Mouse (Mus musculus) MEL (cell line): Measurements from ENCODE around the gene Farp1. TPM values are rescaled to one million over a fixed set of nuclear protein-coding genes. Genes with fewer than 3 reads are reported as not detected.

Source experiments
- DNase-seq: peaks from one replicate; pipeline ENCODE4 v3.0.0; 2011; ENCODE audit warnings: low read depth, low spot score
- H3K27ac ChIP-seq: 2 replicates; pipeline ENCODE4 v1.5.1; 2012; ENCODE audit warnings: low read depth, mild to moderate bottlenecking, control low read depth, low read length, moderate library complexity; ENCODE audit not compliant: control insufficient read depth
- H3K27me3 ChIP-seq, 2 experiments: fragments of 150-350 bp in 1 of 2; sonication (generic) in 1 of 2; 2 replicates each; pipeline ENCODE4 v1.6.1; 2012; ENCODE audit warnings: low read length in 2 of 2, mild to moderate bottlenecking in 2 of 2, improper control_type of control experiment in 1 of 2, moderate library complexity in 1 of 2; ENCODE audit not compliant: insufficient read depth in 2 of 2, control insufficient read depth in 1 of 2
- H3K36me3 ChIP-seq, 2 experiments: 2 replicates each; pipeline ENCODE4 v1.6.1; 2012 to 2014; ENCODE audit warnings: low read length in 2 of 2, improper control_type of control experiment in 1 of 2, inconsistent platforms in 1 of 2, mild to moderate bottlenecking in 1 of 2; ENCODE audit not compliant: insufficient read depth in 2 of 2, control insufficient read depth in 1 of 2
- H3K4me1 ChIP-seq, 2 experiments: fragments of 150-350 bp in 1 of 2; sonication (generic) in 1 of 2; 2 replicates each; pipeline ENCODE4 v1.6.1; 2012; ENCODE audit warnings: low read length in 2 of 2, improper control_type of control experiment in 1 of 2, mild to moderate bottlenecking in 1 of 2; ENCODE audit not compliant: insufficient read depth in 2 of 2, control insufficient read depth in 1 of 2
- H3K4me3 ChIP-seq, 2 experiments: fragments of 150-350 bp in 1 of 2; sonication (generic) in 1 of 2; 2 replicates each; pipeline ENCODE4 v1.5.1; 2012; ENCODE audit warnings: low read depth in 2 of 2, low read length in 2 of 2, mild to moderate bottlenecking in 2 of 2, moderate library complexity in 2 of 2, control low read depth in 1 of 2, improper control_type of control experiment in 1 of 2; ENCODE audit not compliant: control insufficient read depth in 1 of 2, insufficient read depth in 1 of 2
- H3K79me2 ChIP-seq: 2 replicates; pipeline ENCODE4 v1.6.1; 2012; ENCODE audit warnings: mild to moderate bottlenecking, low read length, moderate library complexity; ENCODE audit not compliant: control insufficient read depth, poor library complexity, insufficient read depth
- H3K9ac ChIP-seq: 2 replicates; pipeline ENCODE4 v1.6.1; 2012; ENCODE audit warnings: low read depth, mild to moderate bottlenecking, control low read depth, low read length, moderate library complexity; ENCODE audit not compliant: control insufficient read depth, poor library complexity, severe bottlenecking
- H3K9me3 ChIP-seq: fragments of 150-350 bp; sonication (generic); replicated peaks from 2 replicates; pipeline ENCODE4 v1.6.1; 2012; ENCODE audit warnings: mild to moderate bottlenecking, low read length, improper control_type of control experiment, moderate library complexity; ENCODE audit not compliant: insufficient read depth
- CTCF ChIP-seq, 3 experiments: IDR thresholded peaks in 2 of 3; conservative IDR thresholded peaks in 1 of 3; 2 replicates each; pipeline ENCODE4 v1.5.1; 2011 to 2012; ENCODE audit warnings: low read length in 3 of 3, low read depth in 2 of 3, mild to moderate bottlenecking in 2 of 3, improper control_type of control experiment in 1 of 3, inconsistent platforms in 1 of 3, mixed read lengths in 1 of 3, moderate library complexity in 1 of 3; ENCODE audit not compliant: control insufficient read depth in 1 of 3, insufficient read depth in 1 of 3, poor library complexity in 1 of 3, severe bottlenecking in 1 of 3
- EP300 ChIP-seq, 2 experiments: IDR thresholded peaks; 2 replicates each; pipeline ENCODE4 v1.6.1; 2011; ENCODE audit warnings: improper control_type of control experiment in 2 of 2, low read length in 2 of 2, low read depth in 1 of 2, mild to moderate bottlenecking in 1 of 2
- GABPA ChIP-seq: IDR thresholded peaks from 2 replicates; pipeline ENCODE4 v1.6.1; 2012; ENCODE audit warnings: low read depth, mild to moderate bottlenecking, inconsistent platforms, low read length, improper control_type of control experiment, moderate library complexity
- JUND ChIP-seq: IDR thresholded peaks from 2 replicates; pipeline ENCODE4 v1.6.1; 2011; ENCODE audit warnings: low read depth, mild to moderate bottlenecking, improper control_type of control experiment, low read length
- MAFK ChIP-seq: IDR thresholded peaks from 2 replicates; pipeline ENCODE4 v1.6.1; 2011; ENCODE audit warnings: low read depth, mild to moderate bottlenecking, low read length, improper control_type of control experiment, borderline replicate concordance
- MYB ChIP-seq: IDR thresholded peaks from 2 replicates; pipeline ENCODE4 v1.6.1; 2011; ENCODE audit warnings: mild to moderate bottlenecking, low read depth, low read length, improper control_type of control experiment
- NELFE ChIP-seq: IDR thresholded peaks from 2 replicates; pipeline ENCODE4 v1.6.1; 2011; ENCODE audit warnings: low read depth, low read length, improper control_type of control experiment
- NRF1 ChIP-seq: IDR thresholded peaks from 2 replicates; pipeline ENCODE4 v1.6.1; 2014; ENCODE audit warnings: low read depth, mild to moderate bottlenecking, inconsistent platforms, low read length, improper control_type of control experiment, moderate library complexity; ENCODE audit not compliant: poor library complexity, insufficient read depth, severe bottlenecking
- POLR2A ChIP-seq, 2 experiments: IDR thresholded peaks; 2 replicates each; pipeline ENCODE4 v1.6.1; 2011 to 2012; ENCODE audit warnings: low read length in 2 of 2, mild to moderate bottlenecking in 2 of 2, control low read depth in 1 of 2, improper control_type of control experiment in 1 of 2, low read depth in 1 of 2, moderate library complexity in 1 of 2; ENCODE audit not compliant: control insufficient read depth in 1 of 2, insufficient read depth in 1 of 2, poor library complexity in 1 of 2
- RAD21 ChIP-seq: IDR thresholded peaks from 2 replicates; pipeline ENCODE4 v1.6.1; 2011; ENCODE audit warnings: mild to moderate bottlenecking, low read depth, low read length, improper control_type of control experiment
- SMC3 ChIP-seq: IDR thresholded peaks from 2 replicates; pipeline ENCODE4 v1.6.1; 2011; ENCODE audit warnings: low read depth, low read length, improper control_type of control experiment
- TBP ChIP-seq: IDR thresholded peaks from 2 replicates; pipeline ENCODE4 v1.8.0; 2011; ENCODE audit warnings: low read depth, low read length, improper control_type of control experiment
- USF2 ChIP-seq, 2 experiments: IDR thresholded peaks; 2 replicates each; pipeline ENCODE4 v1.6.1; 2011 to 2012; ENCODE audit warnings: improper control_type of control experiment in 2 of 2, low read length in 2 of 2, borderline replicate concordance in 1 of 2, inconsistent platforms in 1 of 2, low read depth in 1 of 2, mild to moderate bottlenecking in 1 of 2; ENCODE audit not compliant: insufficient read depth in 1 of 2
- ZC3H11A ChIP-seq: IDR thresholded peaks from 2 replicates; pipeline ENCODE4 v1.6.1; 2012; ENCODE audit warnings: low read depth, mild to moderate bottlenecking, inconsistent platforms, low read length, improper control_type of control experiment
- ZKSCAN1 ChIP-seq: IDR thresholded peaks from 2 replicates; pipeline ENCODE4 v1.6.1; 2012; ENCODE audit warnings: low read depth, mild to moderate bottlenecking, inconsistent platforms, low read length, improper control_type of control experiment, moderate library complexity
- ZNF384 ChIP-seq: IDR thresholded peaks from 2 replicates; pipeline ENCODE4 v1.6.1; 2012; ENCODE audit warnings: low read depth, mild to moderate bottlenecking, inconsistent platforms, low read length, improper control_type of control experiment
- polyA plus RNA-seq, 2 experiments: library from polyadenylated mRNA; stranded (reverse) in 1 of 2; unstranded in 1 of 2; fragments of >175 nt in 1 of 2; fragments of >200 nt in 1 of 2; gene quantifications; 2 replicates each; pipeline versions ENCODE4 v1.2.1 to v1.2.4; 2012; ENCODE audit warnings: low replicate concordance in 2 of 2, low read depth in 1 of 2; ENCODE audit not compliant: insufficient read length in 2 of 2, insufficient read depth in 1 of 2, missing spikeins in 1 of 2
- total RNA-seq: library from RNA; depleted of rRNA; stranded (reverse); fragments of 300-350 nt; gene quantifications from 2 replicates; pipeline ENCODE4 v1.2.3, GENCODE M21; 2012

Farp1 gene
- total and polyA plus RNA-seq, 3 experiments = 0.62 to 1.1 TPM; not detected in 1

- no peaks in the 10 kb centered on the region for H3K4me1 ChIP-seq
- H3K79me2 ChIP-seq = no peaks in the 10 kb centered on the region
- H3K9me3 ChIP-seq = no peaks in the 10 kb centered on the region
- no peaks in the 10 kb centered on the region for H3K36me3 ChIP-seq
- TF ChIP-seq POLR2A (IDR thresholded peaks at IDR 0.05; ENCODE audit: control insufficient read depth in 1 of 2, insufficient read depth in 1 of 2, low read depth in 1 of 2, low read length in 2 of 2, poor library complexity in 1 of 2) (no peak), CTCF (IDR thresholded peaks at IDR 0.05 in 2 of 3, conservative IDR thresholded peaks at IDR 0.05 in 1 of 3; ENCODE audit: control insufficient read depth in 1 of 3, insufficient read depth in 1 of 3, low read depth in 2 of 3, low read length in 3 of 3, poor library complexity in 1 of 3, severe bottlenecking in 1 of 3) (no peak), TBP (no peak), MAFK (no peak), SMC3 (no peak), NRF1 (no peak), NELFE (no peak), MYB (no peak), ZC3H11A (no peak), EP300 (IDR thresholded peaks at IDR 0.05; ENCODE audit: low read depth in 1 of 2, low read length in 2 of 2) (no peak)
- no peak overlapping the region for H3K27ac ChIP-seq
- H3K9ac ChIP-seq = no peak overlapping the region
- DNase-seq = no peak
- no peak overlapping the region for H3K4me3 ChIP-seq
- no peaks in the 10 kb centered on the region for H3K27me3 ChIP-seq
Measured at GRCm38 (mm10) chr14:121251708-121252107, 216.7 kb downstream of the Farp1 start.

- no peaks in the 10 kb centered on the region for H3K27me3 ChIP-seq
- H3K9me3 ChIP-seq = no peaks in the 10 kb centered on the region
- no peak overlapping the region for H3K27ac ChIP-seq
- no peaks in the 10 kb centered on the region for H3K36me3 ChIP-seq
- no peak overlapping the region for H3K9ac ChIP-seq
- no peak for TF ChIP-seq MAFK
- no peak for TF ChIP-seq ZNF384
- TF ChIP-seq POLR2A (IDR thresholded peaks at IDR 0.05; ENCODE audit: control insufficient read depth in 1 of 2, insufficient read depth in 1 of 2, low read depth in 1 of 2, low read length in 2 of 2, poor library complexity in 1 of 2) = no peak
- no peak for TF ChIP-seq USF2 (IDR thresholded peaks at IDR 0.05; ENCODE audit: borderline replicate concordance in 1 of 2, insufficient read depth in 1 of 2, low read depth in 1 of 2, low read length in 2 of 2)
- no peak for TF ChIP-seq JUND
- no peak for TF ChIP-seq CTCF (IDR thresholded peaks at IDR 0.05 in 2 of 3, conservative IDR thresholded peaks at IDR 0.05 in 1 of 3; ENCODE audit: control insufficient read depth in 1 of 3, insufficient read depth in 1 of 3, low read depth in 2 of 3, low read length in 3 of 3, poor library complexity in 1 of 3, severe bottlenecking in 1 of 3)
- TF ChIP-seq ZKSCAN1 = no peak
- TF ChIP-seq RAD21 = no peak
- no peak for TF ChIP-seq GABPA
- H3K4me3 ChIP-seq = no peak overlapping the region
- no peaks in the 10 kb centered on the region for H3K4me1 ChIP-seq
- no peak for DNase-seq
- H3K79me2 ChIP-seq = no peaks in the 10 kb centered on the region
Measured at GRCm38 (mm10) chr14:121252542-121252941, 217.5 kb downstream of the Farp1 start.
